Mouse (Mus musculus): ENCODE measurements around the gene Mocs2.

The Mocs2 gene

GRCm38 (mm10) chr13:114817751-114818360, at the start of gene Mocs2:
Mocs2 (plus strand) TSS chr13:114818236.
- DNase-seq (ENCODE audit: low spot score in 2 of 2): peak; percentile 89 to 98

GRCm38 (mm10) chr13:114791511-114791910, 26.5 kb upstream of the Mocs2 start:
- no peak for DNase-seq (ENCODE audit: low spot score in 2 of 2)

- peak in 1 of 2 experiments; percentile 38 for DNase-seq (ENCODE audit: low spot score in 2 of 2)
Measured at GRCm38 (mm10) chr13:114793250-114794030, 24.6 kb upstream of the Mocs2 start.

- DNase-seq (ENCODE audit: low spot score in 2 of 2): no peak
Measured at GRCm38 (mm10) chr13:114801857-114802256, 16.2 kb upstream of the Mocs2 start.

- no peak for DNase-seq (ENCODE audit: low spot score in 2 of 2)
Measured at GRCm38 (mm10) chr13:114802971-114803370, 15.1 kb upstream of the Mocs2 start.

DNA sequence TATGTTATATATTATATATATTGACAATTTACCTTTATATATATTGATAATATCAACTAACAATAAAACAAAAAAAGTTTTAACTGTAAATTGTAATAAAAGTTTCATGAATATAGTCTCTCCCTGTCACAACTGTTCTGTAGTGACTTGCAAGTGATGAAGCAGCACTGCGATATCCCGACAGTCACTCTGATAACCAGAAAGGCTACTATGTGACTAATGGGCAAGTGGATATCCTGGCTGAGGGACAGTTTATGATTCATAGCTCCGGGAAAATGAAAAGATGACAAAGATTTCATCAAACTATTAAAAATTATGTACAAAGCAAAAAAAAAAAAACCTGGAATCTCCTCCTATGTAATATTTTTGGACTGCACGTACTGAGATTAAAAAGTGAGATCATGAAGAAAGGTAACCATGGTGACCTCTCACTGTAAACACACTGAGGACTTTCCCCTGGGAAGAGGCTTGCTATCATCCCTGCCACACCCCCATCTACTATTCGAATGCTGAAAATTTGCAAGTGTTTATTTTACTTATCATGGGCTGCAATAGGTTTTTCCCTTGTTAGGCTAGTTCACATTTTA, 8.3 kb upstream of the Mocs2 start:
- no peak for DNase-seq (ENCODE audit: low spot score in 2 of 2)

DNA sequence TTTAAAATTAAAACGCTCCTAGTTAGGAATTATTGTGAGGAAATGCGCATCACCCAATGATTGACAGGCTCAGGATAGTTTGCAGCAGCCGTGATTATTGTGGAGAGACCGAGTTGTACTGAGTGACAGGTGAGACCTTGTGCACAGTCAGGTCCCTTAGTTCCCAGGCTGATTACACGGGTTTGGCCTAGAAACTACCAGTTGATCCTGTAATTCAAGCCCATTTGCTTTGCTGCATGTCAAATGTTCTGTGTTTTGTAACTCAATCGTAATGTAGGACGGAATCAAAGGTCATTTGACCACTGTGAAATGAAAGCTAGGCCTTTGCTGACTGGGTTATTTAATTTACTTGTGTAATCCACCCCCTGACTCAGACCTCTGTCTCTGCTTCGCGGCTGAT, 477 bp downstream of the Mocs2 start:
- DNase-seq (ENCODE audit: low spot score in 2 of 2): no peak

- DNase-seq (ENCODE audit: low spot score in 2 of 2): no peak
Measured at GRCm38 (mm10) chr13:114822871-114823270, 4.8 kb downstream of the Mocs2 start.

- DNase-seq (ENCODE audit: low spot score in 2 of 2): no peak
Measured at GRCm38 (mm10) chr13:114825377-114825855, 7.4 kb downstream of the Mocs2 start.

- DNase-seq (ENCODE audit: low spot score in 2 of 2): no peak
Measured at GRCm38 (mm10) chr13:114831367-114831833, 13.4 kb downstream of the Mocs2 start.

DNA sequence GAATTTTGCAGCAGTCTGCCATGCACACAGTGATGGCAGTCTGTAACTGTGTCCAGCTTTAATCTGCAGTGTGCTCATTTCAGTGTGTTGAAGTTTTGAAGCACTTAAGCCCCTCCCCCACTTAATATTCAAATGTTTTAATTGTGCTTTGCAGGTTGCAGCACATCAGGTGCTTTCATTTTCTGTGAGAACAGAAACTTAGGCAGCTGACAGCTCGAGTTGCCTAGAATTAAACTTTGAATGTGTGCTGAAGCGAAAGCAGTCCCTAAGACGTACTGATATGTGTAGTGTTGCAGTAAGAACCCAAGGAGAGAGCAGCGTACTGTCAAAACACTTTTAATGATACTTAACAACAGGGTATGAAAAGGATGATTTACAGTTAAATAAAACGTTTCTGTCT, 14.7 kb downstream of the Mocs2 start:
- no peak for DNase-seq (ENCODE audit: low spot score in 2 of 2)

- no peak for DNase-seq (ENCODE audit: low spot score in 2 of 2)
Measured at GRCm38 (mm10) chr13:114833351-114833750, 15.3 kb downstream of the Mocs2 start.

DNA sequence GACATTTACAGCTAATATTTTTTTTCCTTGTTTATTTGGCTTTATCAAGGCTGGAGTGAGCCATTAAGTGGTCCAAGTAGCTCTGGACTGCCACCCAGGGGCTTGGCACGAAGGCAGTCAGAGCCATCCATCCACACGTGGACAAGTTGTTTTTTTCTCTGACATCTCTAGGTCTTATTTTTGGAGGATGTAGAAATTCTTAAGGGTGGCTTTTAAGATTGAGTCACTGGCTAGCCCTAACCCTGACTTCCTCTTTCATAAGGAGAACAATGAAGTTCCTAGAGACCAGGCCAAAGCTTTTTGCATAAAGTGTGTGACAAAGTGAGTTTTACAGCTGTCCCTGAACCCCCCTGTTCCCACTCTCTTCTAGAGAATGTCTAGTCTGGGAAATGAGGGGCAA, 16.5 kb downstream of the Mocs2 start:
- DNase-seq (ENCODE audit: low spot score in 2 of 2): no peak

- DNase-seq (ENCODE audit: low spot score in 2 of 2): no peak
Measured at GRCm38 (mm10) chr13:114837061-114837460, 19.0 kb downstream of the Mocs2 start.

GRCm38 (mm10) chr13:114838535-114838990, 20.5 kb downstream of the Mocs2 start:
- peak in 1 of 2 experiments; percentile 39 for DNase-seq (ENCODE audit: low spot score in 2 of 2)

DNA sequence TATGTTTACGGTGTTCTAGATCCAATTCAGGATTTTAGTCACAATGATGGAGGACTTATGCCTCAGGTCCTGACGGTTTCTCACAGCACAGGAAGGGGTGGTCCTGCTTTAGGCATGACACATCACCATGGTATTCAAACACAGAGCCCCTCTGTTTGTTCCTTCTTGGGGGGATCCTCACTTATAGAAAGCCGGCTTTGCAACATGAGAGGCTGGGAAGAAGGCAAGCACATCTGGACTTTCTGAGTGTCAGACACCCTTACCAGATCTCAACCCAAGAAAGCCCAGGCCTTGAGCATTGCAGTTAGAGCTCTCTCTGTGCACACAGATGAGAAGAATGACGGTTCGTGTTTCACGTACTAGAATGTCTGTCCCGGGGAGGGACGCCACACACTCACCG, 21.1 kb downstream of the Mocs2 start:
- no peak for DNase-seq (ENCODE audit: low spot score in 2 of 2)

DNA sequence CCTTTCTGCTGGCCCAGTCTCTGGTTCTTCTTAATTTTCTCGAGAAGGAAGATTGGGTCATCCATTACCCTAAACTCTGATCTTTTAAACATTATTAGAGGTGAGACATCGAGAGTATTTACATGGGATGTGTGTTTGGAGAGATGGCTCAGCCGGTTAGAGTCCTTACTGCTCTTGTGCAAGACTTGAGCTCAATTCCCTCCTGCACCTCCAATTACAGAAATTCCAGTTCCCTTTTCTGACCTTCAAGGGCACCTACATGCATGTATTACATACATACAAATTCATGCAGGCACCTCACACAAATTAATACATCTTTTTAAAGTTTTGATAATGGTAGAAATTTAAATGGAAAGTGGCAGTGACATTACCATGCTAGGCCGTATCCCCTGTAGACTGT, 22.5 kb downstream of the Mocs2 start:
- no peak for DNase-seq (ENCODE audit: low spot score in 2 of 2)

GRCm38 (mm10) chr13:114843318-114843717, 25.3 kb downstream of the Mocs2 start:
- DNase-seq (ENCODE audit: low spot score in 2 of 2): no peak

- DNase-seq (ENCODE audit: low spot score in 2 of 2): peak in 1 of 2 experiments; percentile 28
Measured at GRCm38 (mm10) chr13:114845804-114846203, 27.8 kb downstream of the Mocs2 start.

DNA sequence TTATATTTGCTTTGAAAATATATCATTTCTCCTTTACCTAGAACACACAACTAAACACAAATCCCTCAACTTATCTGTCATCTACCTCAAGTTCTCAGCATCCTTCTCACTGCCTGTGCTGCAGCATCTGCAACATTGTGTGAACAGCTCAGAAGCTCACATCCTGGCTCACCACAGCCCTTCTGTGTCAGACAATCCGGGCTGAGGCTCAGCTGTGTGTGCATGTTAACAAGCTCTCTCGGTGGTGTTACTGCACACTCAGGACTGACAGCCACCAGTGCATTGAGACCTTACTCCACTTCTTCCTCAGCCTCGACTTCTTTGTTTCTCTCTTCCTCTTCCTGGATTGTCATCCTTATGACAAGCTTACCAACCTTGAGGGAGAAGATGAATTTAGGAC, 30.9 kb downstream of the Mocs2 start:
- DNase-seq (ENCODE audit: low spot score in 2 of 2): no peak

DNA sequence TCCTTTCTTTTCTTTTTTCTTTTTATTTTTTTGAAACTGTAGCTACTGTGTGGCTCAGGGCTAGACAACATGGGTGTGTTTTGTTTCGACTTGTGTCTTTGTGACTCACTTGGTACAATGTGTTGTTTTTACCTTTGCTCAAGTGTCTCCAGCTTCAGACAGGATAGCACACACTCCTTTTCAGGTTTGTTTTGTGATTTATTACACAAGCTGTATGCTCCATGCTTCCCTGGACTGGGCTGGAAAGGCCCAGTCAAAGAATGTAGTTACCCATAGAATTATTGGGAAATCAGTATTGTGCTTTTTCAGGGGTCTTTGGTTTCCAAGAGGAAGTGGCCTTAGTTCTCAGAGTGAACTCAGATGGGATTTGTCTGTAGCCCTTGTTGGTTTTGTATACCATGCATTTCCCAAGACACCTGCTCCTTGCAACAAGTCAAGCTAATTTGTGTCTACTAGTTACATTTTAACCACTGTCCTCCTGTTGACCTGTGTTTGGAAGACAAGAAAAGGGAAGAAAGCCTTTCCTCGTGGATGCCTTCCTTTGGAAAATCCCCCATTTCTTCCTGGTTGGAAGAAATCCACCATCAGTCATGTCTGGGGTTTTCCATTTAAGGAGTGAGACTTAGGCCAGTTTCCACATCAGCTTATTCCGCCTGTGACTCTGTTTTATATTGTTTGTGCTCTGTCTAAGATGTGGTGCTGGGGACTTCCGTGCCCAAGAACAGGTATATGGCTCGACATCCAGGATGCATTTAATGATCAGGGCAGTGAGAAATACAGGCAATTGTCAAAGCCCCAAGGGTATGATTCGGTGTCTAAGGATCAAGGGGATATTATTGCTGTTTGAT, 34.5 kb downstream of the Mocs2 start:
- DNase-seq (ENCODE audit: low spot score in 2 of 2): no peak

DNA sequence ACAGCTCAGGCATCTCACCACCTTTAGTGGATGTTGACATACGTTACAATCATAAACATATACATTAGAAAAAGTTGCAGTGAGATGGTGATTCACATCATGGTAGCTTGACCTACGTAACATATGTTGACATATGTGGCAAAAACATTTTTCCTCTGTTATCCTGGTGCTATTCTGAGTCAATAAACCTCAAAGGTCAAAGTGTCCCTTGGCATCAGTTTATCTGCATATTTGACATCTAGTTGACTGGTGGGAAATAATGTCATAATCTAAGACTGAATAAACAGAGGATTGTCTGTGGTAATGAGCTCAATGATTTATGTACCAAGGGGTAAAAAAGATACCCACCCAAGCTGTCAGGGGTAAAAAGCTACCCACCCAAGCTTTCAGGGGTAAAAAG, 35.1 kb downstream of the Mocs2 start:
- DNase-seq (ENCODE audit: low spot score in 2 of 2): no peak
